Mouse (Mus musculus): ENCODE measurements around the gene Foxp1.

GRCm38 (mm10) chr6:99489423-99489822 lies 33.1 kb downstream of the Foxp1 start:
- no peak for TF ChIP-seq CTCF (IDR thresholded peaks at IDR 0.05)
- TF ChIP-seq EP300 (IDR thresholded peaks at IDR 0.05): no peak
